Mouse (Mus musculus): ENCODE data around the gene Wipf2. TPM values are rescaled to one million over a fixed set of nuclear protein-coding genes. Genes with fewer than 3 reads are reported as not detected.

Gene Wipf2
- polyA plus RNA-seq, 1 experiment from 2014 or later, result 5.4 TPM

DNA sequence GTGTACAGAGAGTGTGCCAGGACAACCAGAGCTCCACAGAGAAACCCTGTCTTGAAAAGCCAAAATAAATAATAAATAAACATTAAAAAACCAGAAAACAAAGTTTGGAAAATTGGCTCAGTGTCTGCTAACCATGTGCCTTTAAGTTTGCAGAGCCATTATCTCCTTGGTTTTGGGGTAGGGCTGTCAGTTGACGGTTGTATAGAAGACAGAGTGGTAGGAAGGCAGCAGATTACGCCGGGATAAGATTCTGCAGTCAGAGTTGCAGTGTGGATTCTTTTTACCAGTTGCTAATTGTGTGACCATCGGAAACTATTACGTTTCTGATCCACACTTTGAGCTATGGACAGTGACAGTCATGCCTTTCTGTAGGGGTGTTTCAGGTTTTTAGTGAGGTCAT lies 26.5 kb downstream of the Wipf2 start:
- no peak overlapping the region for H3K27ac ChIP-seq (ENCODE audit: low read depth, low read length)
- ATAC-seq (ENCODE audit: low FRiP score) (no peak), DNase-seq (ENCODE audit: low spot score) (no peak)
- no peak overlapping the region for H3K4me2 ChIP-seq (replicated peaks; ENCODE audit: low read depth, low read length)
- H3K9ac ChIP-seq (ENCODE audit: low read depth, low read length), result no peak overlapping the region
- no peaks in the 10 kb centered on the region for H3K9me3 ChIP-seq (ENCODE audit: control insufficient read depth, low read length)
- H3K36me3 ChIP-seq (ENCODE audit: control insufficient read depth, insufficient read depth, low read length), result peaks cover 11% of the 10 kb centered on the region
- no peak overlapping the region for H3K4me3 ChIP-seq (ENCODE audit: low read depth, low read length)
- H3K4me1 ChIP-seq (replicated peaks; ENCODE audit: control insufficient read depth, insufficient read depth, low read length), result no peaks in the 10 kb centered on the region; the same call in 1 of the 2 replicates
- WGBS, result 94% methylated on average over 5 of the region's 5 CpGs
- H3K27me3 ChIP-seq (ENCODE audit: control insufficient read depth, insufficient read depth, low read length), result no peaks in the 10 kb centered on the region

DNA sequence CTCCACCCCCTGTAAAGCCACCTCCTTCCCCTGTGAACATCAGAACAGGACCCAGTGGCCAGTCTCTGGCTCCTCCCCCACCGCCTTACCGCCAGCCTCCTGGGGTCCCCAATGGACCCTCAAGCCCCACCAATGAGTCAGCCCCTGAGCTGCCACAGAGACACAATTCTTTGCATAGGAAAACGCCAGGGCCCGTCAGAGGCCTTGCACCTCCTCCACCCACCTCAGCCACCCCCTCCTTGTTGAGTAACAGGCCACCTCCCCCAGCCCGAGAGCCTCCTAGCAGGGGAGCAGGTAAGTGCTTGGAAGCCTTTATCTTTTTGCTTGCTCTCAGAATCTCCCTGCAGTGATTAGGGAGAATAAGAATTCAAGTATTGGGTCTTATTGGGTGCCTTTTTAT lies 29.0 kb downstream of the Wipf2 start:
- Histone ChIP-seq H3K4me1 (replicated peaks; ENCODE audit: control insufficient read depth, insufficient read depth, low read length) (no peaks in the 10 kb centered on the region; the same call in 1 of the 2 replicates), H3K4me2 (replicated peaks; ENCODE audit: low read depth, low read length) (no peak overlapping the region), H3K27ac (ENCODE audit: low read depth, low read length) (no peak overlapping the region), H3K36me3 (ENCODE audit: control insufficient read depth, insufficient read depth, low read length) (peaks cover 16% of the 10 kb centered on the region), H3K4me3 (ENCODE audit: low read depth, low read length) (no peak overlapping the region), H3K27me3 (ENCODE audit: control insufficient read depth, insufficient read depth, low read length) (no peaks in the 10 kb centered on the region), H3K9me3 (ENCODE audit: control insufficient read depth, low read length) (no peaks in the 10 kb centered on the region), H3K9ac (ENCODE audit: low read depth, low read length) (no peak overlapping the region)
- ATAC-seq (ENCODE audit: low FRiP score), result no peak
- WGBS, result 64% methylated on average over 5 of the region's 5 CpGs
- no peak for DNase-seq (ENCODE audit: low spot score)

DNA sequence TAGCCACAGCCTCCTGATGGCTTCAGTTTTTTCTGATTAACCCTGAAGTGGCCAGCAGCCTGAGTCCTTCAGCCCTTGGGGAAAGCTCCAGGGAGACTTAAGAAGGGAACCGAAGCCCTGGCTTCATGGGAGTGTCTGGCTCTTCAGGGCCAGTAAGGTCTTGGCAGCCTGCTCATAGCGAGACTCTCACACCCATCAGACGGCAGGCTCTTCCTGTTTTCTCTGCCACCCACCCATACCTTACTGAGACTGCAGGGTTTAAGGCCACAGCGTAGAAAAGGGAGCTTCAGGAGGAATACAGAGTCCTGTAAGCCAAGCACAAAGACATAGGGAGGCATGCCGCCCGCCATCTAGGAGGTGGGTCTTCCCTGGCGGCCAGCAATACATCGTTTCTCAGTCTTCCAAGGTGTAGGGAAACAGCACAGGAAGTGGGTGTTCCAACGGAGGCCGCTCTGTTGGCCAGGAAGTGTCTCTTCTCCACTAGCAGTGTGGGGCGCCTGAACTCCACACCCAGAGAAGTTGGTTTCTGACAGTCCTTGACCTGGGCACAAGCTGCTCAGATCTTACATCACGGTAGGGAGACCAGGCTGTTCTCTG lies 37.2 kb downstream of the Wipf2 start:
- no peak for ATAC-seq (ENCODE audit: low FRiP score)
- H3K36me3 ChIP-seq (ENCODE audit: control insufficient read depth, insufficient read depth, low read length), result peaks cover 13% of the 10 kb centered on the region

DNA sequence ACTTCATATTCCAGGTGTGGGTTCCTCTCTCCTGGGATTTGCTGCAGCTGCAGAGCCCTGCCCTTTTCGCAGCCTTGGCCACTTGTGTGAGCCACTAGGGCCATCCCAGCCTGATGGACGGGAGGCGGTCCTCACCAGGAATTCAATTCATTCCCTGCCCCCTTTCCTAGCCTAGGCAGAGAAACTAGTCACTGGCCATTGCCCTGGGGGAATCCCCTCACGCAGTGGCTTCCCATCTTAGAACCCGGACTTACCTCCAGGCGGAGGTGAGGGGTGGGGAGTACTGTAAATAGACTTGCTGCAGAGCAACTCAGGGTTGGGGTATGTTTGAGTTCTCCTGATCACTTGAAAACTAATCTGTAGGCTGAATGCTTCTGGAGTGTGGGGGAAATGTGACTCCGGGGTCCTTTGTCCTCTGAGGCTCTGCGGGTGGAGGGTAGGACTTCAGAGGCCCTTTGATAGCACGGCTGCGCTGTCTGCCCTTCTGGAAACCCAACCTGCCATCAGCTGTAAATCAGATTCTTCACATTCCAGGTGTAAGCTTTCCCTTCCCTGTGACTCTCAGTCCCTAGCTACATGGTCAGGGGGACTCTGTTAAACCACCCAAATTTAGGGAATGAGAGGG lies 39.3 kb downstream of the Wipf2 start:
- ATAC-seq (ENCODE audit: low FRiP score) (no peak), DNase-seq (ENCODE audit: low spot score) (peak; percentile 47)
- no peaks in the 10 kb centered on the region for H3K27me3 ChIP-seq (ENCODE audit: control insufficient read depth, insufficient read depth, low read length)
- peak overlapping the region; percentile 8; the same call in 1 of the 2 replicates for H3K27ac ChIP-seq (ENCODE audit: low read depth, low read length)
- H3K9me3 ChIP-seq (ENCODE audit: control insufficient read depth, low read length), result no peaks in the 10 kb centered on the region
- peaks cover 9% of the 10 kb centered on the region for H3K36me3 ChIP-seq (ENCODE audit: control insufficient read depth, insufficient read depth, low read length)
- H3K4me3 ChIP-seq (ENCODE audit: low read depth, low read length), result no peak overlapping the region
- peaks cover 6% of the 10 kb centered on the region; the same call in 1 of the 2 replicates for H3K4me1 ChIP-seq (replicated peaks; ENCODE audit: control insufficient read depth, insufficient read depth, low read length)
- 0 out of 2 replicates have a peak overlapping the region, but pooled peaks have one; percentile 7 for H3K4me2 ChIP-seq (replicated peaks; ENCODE audit: low read depth, low read length)
- WGBS, result 5% methylated on average over 10 of the region's 10 CpGs
- H3K9ac ChIP-seq (ENCODE audit: low read depth, low read length), result 0 out of 2 replicates have a peak overlapping the region, but pooled peaks have one; percentile 15

More for the DNA sequence above, 37.2 kb downstream of the Wipf2 start:
- Histone ChIP-seq H3K27ac (ENCODE audit: low read depth, low read length) (no peak overlapping the region), H3K4me3 (ENCODE audit: low read depth, low read length) (no peak overlapping the region), H3K9me3 (ENCODE audit: control insufficient read depth, low read length) (no peaks in the 10 kb centered on the region), H3K9ac (ENCODE audit: low read depth, low read length) (no peak overlapping the region), H3K4me1 (replicated peaks; ENCODE audit: control insufficient read depth, insufficient read depth, low read length) (peaks cover 6% of the 10 kb centered on the region; the same call in 1 of the 2 replicates), H3K27me3 (ENCODE audit: control insufficient read depth, insufficient read depth, low read length) (no peaks in the 10 kb centered on the region), H3K4me2 (replicated peaks; ENCODE audit: low read depth, low read length) (no peak overlapping the region)
- no peak for DNase-seq (ENCODE audit: low spot score)
- WGBS, result 87% methylated on average over 12 of the region's 12 CpGs

DNA sequence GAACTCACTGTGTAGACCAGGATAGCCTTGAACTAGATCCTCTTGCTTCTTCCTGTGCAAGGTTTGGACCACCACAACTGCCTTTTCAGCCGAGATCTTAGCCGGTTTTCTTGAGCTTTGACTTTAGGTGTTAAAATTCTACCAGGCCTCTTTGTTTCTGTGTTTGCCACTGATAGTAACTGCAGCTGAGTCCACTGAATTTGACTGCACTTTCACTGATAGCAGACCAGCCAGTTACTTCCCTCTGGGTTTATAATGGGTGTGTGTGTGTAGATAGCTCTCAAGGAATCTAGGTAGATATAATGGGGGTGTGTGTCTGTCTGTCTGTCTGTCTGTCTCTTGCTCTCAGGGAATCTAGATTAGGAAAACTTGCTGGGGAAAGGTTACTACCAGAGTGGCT lies 41.1 kb downstream of the Wipf2 start:
- H3K9ac ChIP-seq (ENCODE audit: low read depth, low read length), result no peak overlapping the region
- WGBS, result 87% methylated on average over 2 of the region's 2 CpGs
- H3K4me2 ChIP-seq (replicated peaks; ENCODE audit: low read depth, low read length), result no peak overlapping the region
- no peak for DNase-seq (ENCODE audit: low spot score)
- H3K9me3 ChIP-seq (ENCODE audit: control insufficient read depth, low read length), result no peaks in the 10 kb centered on the region
- H3K27ac ChIP-seq (ENCODE audit: low read depth, low read length), result peak overlapping the region; percentile 24; the same call in 1 of the 2 replicates
- no peak overlapping the region for H3K4me3 ChIP-seq (ENCODE audit: low read depth, low read length)
- H3K36me3 ChIP-seq (ENCODE audit: control insufficient read depth, insufficient read depth, low read length), result peaks cover 3% of the 10 kb centered on the region; the same call in 1 of the 2 replicates
- no peaks in the 10 kb centered on the region for H3K27me3 ChIP-seq (ENCODE audit: control insufficient read depth, insufficient read depth, low read length)
- ATAC-seq (ENCODE audit: low FRiP score), result no peak
- peaks cover 10% of the 10 kb centered on the region; the same call in 1 of the 2 replicates for H3K4me1 ChIP-seq (replicated peaks; ENCODE audit: control insufficient read depth, insufficient read depth, low read length)

DNA sequence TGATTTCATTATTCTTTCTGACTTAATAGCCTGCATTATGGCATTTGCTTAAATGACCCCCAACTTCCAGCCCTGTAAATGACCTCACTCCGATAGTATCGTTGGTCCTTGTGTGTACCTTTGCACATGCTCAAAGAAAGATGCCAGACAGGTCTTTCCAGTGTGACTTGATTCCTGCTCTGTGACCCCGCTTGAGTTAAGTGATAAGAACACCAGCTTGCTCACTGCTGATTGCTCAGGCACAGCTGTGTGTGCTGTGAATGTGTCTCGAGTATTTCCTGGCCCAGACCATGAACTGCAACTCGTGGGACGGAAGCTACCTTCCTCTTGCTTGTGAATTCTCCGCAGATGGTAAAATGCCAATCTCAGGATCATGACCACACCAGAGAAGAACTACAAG lies 41.6 kb downstream of the Wipf2 start:
- ATAC-seq (ENCODE audit: low FRiP score) (no peak), DNase-seq (ENCODE audit: low spot score) (no peak)
- no peak overlapping the region for H3K9ac ChIP-seq (ENCODE audit: low read depth, low read length)
- peaks cover 10% of the 10 kb centered on the region; the same call in 1 of the 2 replicates for H3K4me1 ChIP-seq (replicated peaks; ENCODE audit: control insufficient read depth, insufficient read depth, low read length)
- 84% methylated on average over 7 of the region's 7 CpGs for whole genome bisulfite sequencing
- H3K27me3 ChIP-seq (ENCODE audit: control insufficient read depth, insufficient read depth, low read length), result no peaks in the 10 kb centered on the region
- H3K36me3 ChIP-seq (ENCODE audit: control insufficient read depth, insufficient read depth, low read length), result no peaks in the 10 kb centered on the region
- H3K9me3 ChIP-seq (ENCODE audit: control insufficient read depth, low read length), result no peaks in the 10 kb centered on the region
- no peak overlapping the region for H3K4me2 ChIP-seq (replicated peaks; ENCODE audit: low read depth, low read length)
- no peak overlapping the region for H3K27ac ChIP-seq (ENCODE audit: low read depth, low read length)
- no peak overlapping the region for H3K4me3 ChIP-seq (ENCODE audit: low read depth, low read length)

DNA sequence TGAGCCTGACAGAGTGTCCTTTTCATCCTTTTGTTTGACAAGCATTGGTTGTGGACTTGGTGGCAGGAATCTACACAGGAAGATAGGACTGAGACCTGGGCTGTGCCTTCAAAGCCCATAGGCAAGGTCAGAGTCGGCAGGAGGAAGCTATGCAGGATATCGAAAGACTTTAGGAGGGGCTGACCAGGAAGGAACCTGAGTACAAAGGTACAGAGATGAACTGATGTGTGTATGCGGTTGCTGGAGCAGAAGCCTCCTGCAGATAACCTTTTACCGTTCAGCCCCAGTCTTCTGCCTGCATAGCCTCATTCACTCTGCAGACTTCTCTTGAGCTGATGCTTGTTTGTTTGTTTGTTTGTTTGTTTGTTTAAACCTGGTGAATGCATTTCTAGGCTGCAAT lies 42.1 kb downstream of the Wipf2 start:
- ATAC-seq (ENCODE audit: low FRiP score) (no peak), DNase-seq (ENCODE audit: low spot score) (no peak)
- H3K9me3 ChIP-seq (ENCODE audit: control insufficient read depth, low read length), result no peaks in the 10 kb centered on the region
- peak overlapping the region; percentile 47; the same call in 1 of the 2 replicates for H3K27ac ChIP-seq (ENCODE audit: low read depth, low read length)
- H3K36me3 ChIP-seq (ENCODE audit: control insufficient read depth, insufficient read depth, low read length), result no peaks in the 10 kb centered on the region
- peaks cover 10% of the 10 kb centered on the region; the same call in 1 of the 2 replicates for H3K4me1 ChIP-seq (replicated peaks; ENCODE audit: control insufficient read depth, insufficient read depth, low read length)
- H3K4me3 ChIP-seq (ENCODE audit: low read depth, low read length), result no peak overlapping the region
- 81% methylated on average over 4 of the region's 4 CpGs for WGBS
- H3K9ac ChIP-seq (ENCODE audit: low read depth, low read length), result no peak overlapping the region
- H3K4me2 ChIP-seq (replicated peaks; ENCODE audit: low read depth, low read length), result no peak overlapping the region
- H3K27me3 ChIP-seq (ENCODE audit: control insufficient read depth, insufficient read depth, low read length), result no peaks in the 10 kb centered on the region

DNA sequence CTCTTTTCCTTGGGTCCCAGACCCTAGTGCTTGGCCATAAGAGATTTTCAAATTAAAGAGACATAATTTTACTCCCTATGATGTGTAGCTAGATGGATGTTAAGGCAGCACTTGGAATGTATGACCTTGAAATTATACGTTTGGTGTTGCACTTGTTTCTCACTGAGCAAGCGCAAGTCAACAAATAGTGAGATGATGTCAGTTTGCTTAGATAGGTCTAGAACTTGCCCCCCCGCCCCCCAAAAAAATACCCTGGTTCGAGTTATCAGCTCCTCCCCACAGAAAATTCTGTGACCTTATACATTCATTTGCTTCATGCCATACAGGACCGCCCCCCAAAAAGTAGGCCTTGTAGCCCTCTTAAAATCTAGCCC lies 43.6 kb downstream of the Wipf2 start:
- 59% methylated on average over 5 of the region's 5 CpGs for WGBS

More for the DNA sequence above, 43.6 kb downstream of the Wipf2 start:
- ATAC-seq (ENCODE audit: low FRiP score), result no peak
- Histone ChIP-seq H3K36me3 (ENCODE audit: control insufficient read depth, insufficient read depth, low read length) (no peaks in the 10 kb centered on the region), H3K4me3 (ENCODE audit: low read depth, low read length) (peak overlapping the region; percentile 52; the same call in 1 of the 2 replicates), H3K4me2 (replicated peaks; ENCODE audit: low read depth, low read length) (peak overlapping the region; percentile 84; the same call in 1 of the 2 replicates), H3K4me1 (replicated peaks; ENCODE audit: control insufficient read depth, insufficient read depth, low read length) (peaks cover 10% of the 10 kb centered on the region; the same call in 1 of the 2 replicates), H3K9ac (ENCODE audit: low read depth, low read length) (no peak overlapping the region), H3K9me3 (ENCODE audit: control insufficient read depth, low read length) (no peaks in the 10 kb centered on the region), H3K27ac (ENCODE audit: low read depth, low read length) (0 out of 2 replicates have a peak overlapping the region, but pooled peaks have one; percentile 17), H3K27me3 (ENCODE audit: control insufficient read depth, insufficient read depth, low read length) (no peaks in the 10 kb centered on the region)
- DNase-seq (ENCODE audit: low spot score), result no peak

All from hindbrain, embryonic 11.5 days (tissue).